Mouse (Mus musculus) CH12.LX (cell line): Measurements from ENCODE around the gene Rpl27a. TPM values are rescaled to one million over a fixed set of nuclear protein-coding genes. Genes with fewer than 3 reads are reported as not detected.

Source experiments
- DNase-seq: peaks from one replicate; pipeline ENCODE4 v3.0.0-alpha.2; 2013; ENCODE audit errors: extremely low read depth
- H3K27ac ChIP-seq: 2 replicates; pipeline ENCODE4 v1.5.1; 2012; ENCODE audit warnings: low read depth, mild to moderate bottlenecking, control low read depth, moderate library complexity; ENCODE audit not compliant: insufficient read depth
- H3K27me3 ChIP-seq: replicated peaks from 2 replicates; pipeline ENCODE3; 2012; ENCODE audit warnings: inconsistent platforms
- H3K36me3 ChIP-seq, 2 experiments: replicated peaks in 1 of 2; 2 replicates each; pipeline versions ENCODE3 to v1.6.1; 2012; ENCODE audit warnings: inconsistent platforms in 1 of 2, low read length in 1 of 2, mild to moderate bottlenecking in 1 of 2, mixed read lengths in 1 of 2, moderate library complexity in 1 of 2; ENCODE audit not compliant: control insufficient read depth in 1 of 2, insufficient read depth in 1 of 2
- H3K4me1 ChIP-seq, 2 experiments: 2 replicates each; pipeline ENCODE4 v1.6.1; 2012; ENCODE audit warnings: inconsistent platforms in 1 of 2, moderate library complexity in 1 of 2; ENCODE audit not compliant: insufficient read depth in 2 of 2, control insufficient read depth in 1 of 2
- H3K4me2 ChIP-seq: 2 replicates; pipeline ENCODE4 v1.6.1; 2012; ENCODE audit warnings: low read depth, mild to moderate bottlenecking, control low read depth; ENCODE audit not compliant: poor library complexity, insufficient read depth, severe bottlenecking
- H3K4me3 ChIP-seq, 3 experiments: fragments of 150-350 bp in 1 of 3; sonication (generic) in 1 of 3; replicated peaks in 1 of 3; 2 replicates each; pipeline versions ENCODE3 to v1.5.1; 2011 to 2012; ENCODE audit warnings: low read depth in 2 of 3, low read length in 2 of 3, mild to moderate bottlenecking in 2 of 3, moderate library complexity in 2 of 3, control low read depth in 1 of 3, improper control_type of control experiment in 1 of 3, inconsistent platforms in 1 of 3, mixed read lengths in 1 of 3; ENCODE audit not compliant: poor library complexity in 1 of 3
- H3K79me2 ChIP-seq: replicated peaks from 2 replicates; pipeline ENCODE4 v1.6.1; 2012; ENCODE audit warnings: mild to moderate bottlenecking, moderate library complexity; ENCODE audit not compliant: control insufficient read depth, poor library complexity, insufficient read depth, severe bottlenecking; ENCODE audit errors: extremely low read depth
- H3K9ac ChIP-seq: 2 replicates; pipeline ENCODE4 v1.6.1; 2012; ENCODE audit warnings: low read depth, mild to moderate bottlenecking, control low read depth, moderate library complexity; ENCODE audit not compliant: insufficient read depth
- H3K9me3 ChIP-seq: replicated peaks from 2 replicates; pipeline ENCODE3; 2012; ENCODE audit warnings: low read length, inconsistent platforms, mixed read lengths
- BHLHE40 ChIP-seq: IDR thresholded peaks from 2 replicates; pipeline ENCODE4 v1.6.1; 2011; ENCODE audit warnings: mild to moderate bottlenecking, low read depth, low read length, improper control_type of control experiment
- CTCF ChIP-seq, 2 experiments: IDR thresholded peaks in 1 of 2; conservative IDR thresholded peaks in 1 of 2; 2 replicates each; pipeline ENCODE4 v1.5.1; 2011 to 2012; ENCODE audit warnings: low read depth in 2 of 2, low read length in 2 of 2, improper control_type of control experiment in 1 of 2, inconsistent platforms in 1 of 2, mild to moderate bottlenecking in 1 of 2, moderate library complexity in 1 of 2
- E2F4 ChIP-seq: IDR thresholded peaks from 2 replicates; pipeline ENCODE4 v1.6.1; 2011; ENCODE audit warnings: low read depth, low read length, improper control_type of control experiment; ENCODE audit not compliant: insufficient replicate concordance
- GABPA ChIP-seq: IDR thresholded peaks from 2 replicates; pipeline ENCODE4 v1.6.1; 2012; ENCODE audit warnings: low read depth, low read length, improper control_type of control experiment, inconsistent platforms; ENCODE audit not compliant: insufficient replicate concordance
- IRF4 ChIP-seq: IDR thresholded peaks from 2 replicates; pipeline ENCODE4 v1.6.1; 2014; ENCODE audit warnings: low read depth, mild to moderate bottlenecking, inconsistent platforms, low read length, improper control_type of control experiment
- JUN ChIP-seq: IDR thresholded peaks from 2 replicates; pipeline ENCODE4 v1.6.1; 2011; ENCODE audit warnings: low read depth, mild to moderate bottlenecking, low read length, improper control_type of control experiment, moderate library complexity; ENCODE audit not compliant: insufficient read depth
- JUND ChIP-seq: conservative IDR thresholded peaks from 2 replicates; pipeline ENCODE4 v1.6.1; 2011; ENCODE audit warnings: low read depth, low read length, improper control_type of control experiment
- KAT2A ChIP-seq: IDR thresholded peaks from 2 replicates; pipeline ENCODE4 v1.6.1; 2012; ENCODE audit warnings: low read length, improper control_type of control experiment, inconsistent platforms; ENCODE audit not compliant: insufficient replicate concordance
- MEF2A ChIP-seq: IDR thresholded peaks from 2 replicates; pipeline ENCODE4 v1.6.1; 2014; ENCODE audit warnings: low read depth, mild to moderate bottlenecking, inconsistent platforms, low read length, improper control_type of control experiment, borderline replicate concordance
- MXI1 ChIP-seq: IDR thresholded peaks from 2 replicates; pipeline ENCODE4 v1.6.1; 2011; ENCODE audit warnings: mild to moderate bottlenecking, low read depth, low read length, improper control_type of control experiment
- MYC ChIP-seq: IDR thresholded peaks from 2 replicates; pipeline ENCODE4 v1.6.1; 2011; ENCODE audit warnings: low read depth, mild to moderate bottlenecking, improper control_type of control experiment, low read length
- NELFE ChIP-seq: IDR thresholded peaks from 2 replicates; pipeline ENCODE4 v1.6.1; 2011; ENCODE audit warnings: low read depth, low read length, improper control_type of control experiment
- NRF1 ChIP-seq: IDR thresholded peaks from 2 replicates; pipeline ENCODE4 v1.6.1; 2014; ENCODE audit warnings: low read depth, mild to moderate bottlenecking, inconsistent platforms, low read length, improper control_type of control experiment, moderate library complexity
- PAX5 ChIP-seq: IDR thresholded peaks from 2 replicates; pipeline ENCODE4 v1.6.1; 2012; ENCODE audit warnings: low read length, inconsistent platforms, mixed read lengths
- SMC3 ChIP-seq: IDR thresholded peaks from 2 replicates; pipeline ENCODE4 v1.6.1; 2011; ENCODE audit warnings: low read depth, low read length, improper control_type of control experiment
- TBP ChIP-seq: conservative IDR thresholded peaks from 2 replicates; pipeline ENCODE4 v1.6.1; 2011; ENCODE audit warnings: low read depth, low read length, improper control_type of control experiment
- UBTF ChIP-seq: IDR thresholded peaks from 2 replicates; pipeline ENCODE4 v1.6.1; 2012; ENCODE audit warnings: low read depth, mild to moderate bottlenecking, inconsistent platforms, low read length, improper control_type of control experiment, moderate library complexity
- USF1 ChIP-seq: IDR thresholded peaks from 2 replicates; pipeline ENCODE4 v1.6.1; 2014; ENCODE audit warnings: low read depth, mild to moderate bottlenecking, inconsistent platforms, low read length, improper control_type of control experiment
- USF2 ChIP-seq: conservative IDR thresholded peaks from 2 replicates; pipeline ENCODE4 v1.6.1; 2011; ENCODE audit warnings: low read depth, low read length, improper control_type of control experiment
- ZC3H11A ChIP-seq: IDR thresholded peaks from 2 replicates; pipeline ENCODE4 v1.6.1; 2012; ENCODE audit warnings: low read depth, mild to moderate bottlenecking, inconsistent platforms, low read length, improper control_type of control experiment
- ZKSCAN1 ChIP-seq: IDR thresholded peaks from 2 replicates; pipeline ENCODE4 v1.6.1; 2012; ENCODE audit warnings: low read depth, inconsistent platforms, low read length, improper control_type of control experiment, borderline replicate concordance
- ZMIZ1 ChIP-seq: IDR thresholded peaks from 2 replicates; pipeline ENCODE4 v1.6.1; 2012; ENCODE audit warnings: low read depth, mild to moderate bottlenecking, inconsistent platforms, low read length, improper control_type of control experiment
- ZNF384 ChIP-seq: IDR thresholded peaks from 2 replicates; pipeline ENCODE4 v1.6.1; 2012; ENCODE audit warnings: low read depth, low read length, improper control_type of control experiment, inconsistent platforms
- dilution Hi-C: fragments of 300-500 bp; cut with MboI; formaldehyde crosslinking; loops from 2 replicates; pipeline ENCODE4 v1.14.3; 2020; ENCODE audit warnings: low sequenced_read_pairs; ENCODE audit not compliant: extremely low pct_unique_long_range_greater_than_20kb, extremely low pct_ligation_motif_present
- in situ Hi-C: fragments of 300-500 bp; cut with MboI; formaldehyde crosslinking; loops from 3 replicates; pipeline ENCODE4 v1.14.3; 2019; ENCODE audit warnings: low sequenced_read_pairs, low pct_ligation_motif_present, low pct_unique_long_range_greater_than_20kb, mixed read lengths
- polyA plus RNA-seq: library from polyadenylated mRNA; unstranded; fragments of >175 nt; gene quantifications from 2 replicates; pipeline ENCODE4 v1.2.1, GENCODE M21; 2012; ENCODE audit warnings: low read depth; ENCODE audit not compliant: insufficient read length
- total RNA-seq, 2 experiments: library from RNA; depleted of rRNA; stranded (reverse); fragments of 300-350 nt in 1 of 2; fragments of >200 nt in 1 of 2; gene quantifications; 2 replicates each; pipeline ENCODE4 v1.2.3; 2012 to 2014

The Rpl27a gene
- total and polyA plus RNA-seq, 3 experiments = 230 to 1,338 (median 1,216) TPM

- in situ Hi-C loops = no loop called here
- Histone ChIP-seq H3K4me2 (peak within 1 kb of the TSS; percentile 77), H3K4me3 (no peak within 1 kb of the TSS), H3K79me2 (no peaks in the 10 kb centered on the region), H3K9ac (peak within 1 kb of the TSS; percentile 35; the same call in 1 of the 2 replicates), H3K9me3 (no peaks in the 10 kb centered on the region), H3K36me3 (no peaks in the 10 kb centered on the region), H3K27me3 (no peaks in the 10 kb centered on the region), H3K4me1 (peaks cover 4 to 31% of the 10 kb centered on the region in 2 experiments; a peak in 3 of 4 replicates), H3K27ac (no peak within 1 kb of the TSS)
- TF ChIP-seq NELFE (no peak), MXI1 (no peak), SMC3 (no peak), JUND (no peak), KAT2A (no peak), CTCF (conservative IDR thresholded peaks at IDR 0.05 in 1 of 2, IDR thresholded peaks at IDR 0.05 in 1 of 2; ENCODE audit: low read depth in 2 of 2, low read length in 2 of 2) (no peak), TBP (no peak), BHLHE40 (no peak), GABPA (no peak), E2F4 (no peak), ZMIZ1 (no peak), USF1 (no peak), NRF1 (no peak), ZC3H11A (no peak), PAX5 (no peak), ZNF384 (no peak)
- dilution Hi-C loops = no loop called here
- DNase-seq = no peak
Measured at GRCm38 (mm10) chr7:109508034-109508433, 10.9 kb upstream of the Rpl27a start, which contains the start of gene Trim66. Gene Trim66, minus strand, starts transcription at chr7:109508134.

GRCm38 (mm10) chr7:109510799-109511198, 8.1 kb upstream of the Rpl27a start:
- H3K27me3 ChIP-seq = no peaks in the 10 kb centered on the region
- no peaks in the 10 kb centered on the region for H3K36me3 ChIP-seq
- no peak overlapping the region for H3K27ac ChIP-seq
- H3K4me3 ChIP-seq = no peak overlapping the region
- no peak overlapping the region for H3K4me2 ChIP-seq
- DNase-seq = no peak
- peaks cover 4 to 24% of the 10 kb centered on the region in 2 experiments; a peak in 3 of 4 replicates for H3K4me1 ChIP-seq
- TF ChIP-seq JUN (no peak), IRF4 (no peak), ZNF384 (no peak), NRF1 (no peak), JUND (no peak), ZKSCAN1 (no peak), MYC (no peak), USF2 (no peak), UBTF (no peak), PAX5 (no peak), MEF2A (no peak)
- no peaks in the 10 kb centered on the region for H3K79me2 ChIP-seq
- dilution Hi-C loops (no loop called here), in situ Hi-C loops (no loop called here)
- no peak overlapping the region for H3K9ac ChIP-seq
- H3K9me3 ChIP-seq = no peaks in the 10 kb centered on the region
